Mouse (Mus musculus) cortical plate, adult 2 months (tissue): ENCODE measurements around the gene Olfr139.

Source experiments
- CTCF ChIP-seq: fragments of 200-500 bp; IDR thresholded peaks from 2 replicates; pipeline ENCODE4 v1.5.1; 2011; ENCODE audit warnings: mild to moderate bottlenecking, control low read depth, low read length; ENCODE audit not compliant: insufficient read depth; ENCODE audit errors: extremely low read depth
- POLR2A ChIP-seq: fragments of 200-500 bp; IDR thresholded peaks from 2 replicates; pipeline ENCODE4 v1.6.1; 2011; ENCODE audit warnings: mild to moderate bottlenecking, low read length, control low read depth; ENCODE audit not compliant: insufficient read depth; ENCODE audit errors: extremely low read depth

- TF ChIP-seq POLR2A (no peak), CTCF (no peak)
Measured at GRCm38 (mm10) chr11:74056451-74056850, at the start of gene Olfr139, which contains the start of gene Olfr399.
